In genomic region chr7:35926749-35927148, GRCm38 (mm10) we compare ENCODE assay signal across 25 mouse cellular contexts.
DNase-seq lines count a peak whose midpoint lies in the region; ATAC-seq and TF ChIP-seq lines count a peak whose summit lies in the region.
"Had no signal": no experiment of that assay in that cellular context is flagged by ENCODE, and none has a peak within 500 bp of the region (broad histone marks: within the 10 kb centered on the region; RNA-seq: fewer than 3 reads in every experiment).

No protein-coding gene starts in this region.

- no peak for TF ChIP-seq POLR2A in ES-Bruce4 (IDR thresholded peaks at IDR 0.05; ENCODE audit: insufficient read depth, low read length)
- TF ChIP-seq POLR2A in MEL (IDR thresholded peaks at IDR 0.05; ENCODE audit: control insufficient read depth in 1 of 2, insufficient read depth in 1 of 2, low read depth in 1 of 2, low read length in 2 of 2, poor library complexity in 1 of 2): no peak

- no peaks in the 10 kb centered on the region for H3K27me3 ChIP-seq in intestine, postnatal 0 days (replicated peaks; ENCODE audit: control insufficient read depth, insufficient read depth, low read length)
- H3K27me3 ChIP-seq in intestine, embryonic 16.5 days (replicated peaks; ENCODE audit: control insufficient read depth, insufficient read depth, low read length): no peaks in the 10 kb centered on the region
- H3K27me3 ChIP-seq in lung, embryonic 14.5 days (ENCODE audit: insufficient read depth, low read length): no peaks in the 10 kb centered on the region
- H3K27me3 ChIP-seq in ES-Bruce4 (ENCODE audit: control insufficient read depth, insufficient read depth, low read length, poor library complexity, severe bottlenecking) (no peaks in the 10 kb centered on the region), MEL (ENCODE audit: control insufficient read depth in 1 of 2, insufficient read depth in 2 of 2, low read length in 2 of 2) (no peaks in the 10 kb centered on the region)
- 0 out of 2 replicates have a peak, but pooled peaks cover 5% of the 10 kb centered on the region for H3K27me3 ChIP-seq in forebrain, embryonic 15.5 days

- peak; percentile 20; the same call in 1 of the 2 replicates for TF ChIP-seq CTCF in intestine, postnatal 0 days (IDR thresholded peaks at IDR 0.05; ENCODE audit: low read depth)
- peak; percentile 25; the same call in 1 of the 2 replicates for TF ChIP-seq CTCF in lung, embryonic 14.5 days (IDR thresholded peaks at IDR 0.05; ENCODE audit: low read depth)
- TF ChIP-seq CTCF in ES-Bruce4 (IDR thresholded peaks at IDR 0.05; ENCODE audit: low read depth, low read length) (peak; percentile 55), MEL (IDR thresholded peaks at IDR 0.05 in 2 of 3, conservative IDR thresholded peaks at IDR 0.05 in 1 of 3; ENCODE audit: control insufficient read depth in 1 of 3, insufficient read depth in 1 of 3, low read depth in 2 of 3, low read length in 3 of 3, poor library complexity in 1 of 3, severe bottlenecking in 1 of 3) (peak in 2 of 3 experiments; percentile 17 to 19; a peak in 2 of 6 replicates)

- no peak for TF ChIP-seq RAD21 in MEL (IDR thresholded peaks at IDR 0.05; ENCODE audit: low read depth, low read length)

- no peak for ATAC-seq in intestine, postnatal 0 days
- no peak for ATAC-seq in intestine, embryonic 16.5 days
- ATAC-seq in lung, embryonic 14.5 days (ENCODE audit: insufficient read depth): no peak
- no peak for ATAC-seq in activated CD4-positive, CD25-positive, alpha-beta regulatory T cell, adult 4 months
- no peak for ATAC-seq in forebrain, embryonic 15.5 days (replicated peaks)
- ATAC-seq: CD4-positive, CD25-positive, alpha-beta regulatory T cell, adult 4 months; forebrain, postnatal 0 days had no signal

- no peak overlapping the region for H3K27ac ChIP-seq in intestine, postnatal 0 days (ENCODE audit: low read depth, low read length)
- H3K27ac ChIP-seq in intestine, embryonic 16.5 days (ENCODE audit: low read length): no peak overlapping the region
- H3K27ac ChIP-seq in lung, embryonic 14.5 days (ENCODE audit: low read depth): no peak overlapping the region
- no peak overlapping the region for H3K27ac ChIP-seq in ES-Bruce4 (ENCODE audit: insufficient read depth, low read length)
- H3K27ac ChIP-seq in MEL (ENCODE audit: control insufficient read depth, low read depth, low read length): no peak overlapping the region
- H3K27ac ChIP-seq in forebrain, embryonic 15.5 days (replicated peaks): no peak overlapping the region
- H3K27ac ChIP-seq: heart, embryonic 15.5 days; kidney, embryonic 15.5 days; layer of hippocampus, adult 2 months; limb, embryonic 13.5 days; neural tube, embryonic 13.5 days had no signal

- no peak overlapping the region for H3K4me3 ChIP-seq in intestine, postnatal 0 days (ENCODE audit: low read depth, low read length)
- no peak overlapping the region for H3K4me3 ChIP-seq in intestine, embryonic 16.5 days (ENCODE audit: low read length)
- H3K4me3 ChIP-seq in lung, embryonic 14.5 days (ENCODE audit: low read depth, low read length): no peak overlapping the region
- H3K4me3 ChIP-seq in ES-Bruce4 (ENCODE audit: low read depth, low read length) (no peak overlapping the region), MEL (ENCODE audit: control insufficient read depth in 1 of 2, insufficient read depth in 1 of 2, low read depth in 2 of 2, low read length in 2 of 2) (no peak overlapping the region)
- no peak overlapping the region for H3K4me3 ChIP-seq in forebrain, embryonic 15.5 days
- H3K4me3 ChIP-seq: erythroblast, embryonic 14.5 days; heart, embryonic 15.5 days; kidney, embryonic 15.5 days; layer of hippocampus, adult 2 months; limb, embryonic 13.5 days; neural tube, embryonic 13.5 days had no signal

- no peaks in the 10 kb centered on the region for H3K4me1 ChIP-seq in intestine, postnatal 0 days (replicated peaks; ENCODE audit: control insufficient read depth, insufficient read depth, low read length)
- no peaks in the 10 kb centered on the region for H3K4me1 ChIP-seq in intestine, embryonic 16.5 days (ENCODE audit: control insufficient read depth, insufficient read depth, low read length)
- no peaks in the 10 kb centered on the region for H3K4me1 ChIP-seq in lung, embryonic 14.5 days (ENCODE audit: insufficient read depth)
- H3K4me1 ChIP-seq in ES-Bruce4 (ENCODE audit: control insufficient read depth, insufficient read depth, low read length) (no peaks in the 10 kb centered on the region), MEL (ENCODE audit: control insufficient read depth in 1 of 2, insufficient read depth in 2 of 2, low read length in 2 of 2) (no peaks in the 10 kb centered on the region)
- H3K4me1 ChIP-seq in forebrain, embryonic 15.5 days: no peaks in the 10 kb centered on the region
- H3K4me1 ChIP-seq: limb, embryonic 13.5 days had no signal

- H3K9ac ChIP-seq in intestine, postnatal 0 days (ENCODE audit: low read depth, low read length): no peak overlapping the region
- no peak overlapping the region for H3K9ac ChIP-seq in intestine, embryonic 16.5 days (ENCODE audit: low read depth, low read length)
- H3K9ac ChIP-seq in lung, embryonic 14.5 days: no peak overlapping the region
- H3K9ac ChIP-seq in ES-Bruce4 (ENCODE audit: low read depth, poor library complexity, severe bottlenecking): no peak overlapping the region
- H3K9ac ChIP-seq in MEL (ENCODE audit: control insufficient read depth, low read depth, low read length, poor library complexity, severe bottlenecking): no peak overlapping the region
- no peak overlapping the region for H3K9ac ChIP-seq in forebrain, embryonic 15.5 days (replicated peaks)
- H3K9ac ChIP-seq: forebrain, postnatal 0 days; heart, embryonic 15.5 days; kidney, embryonic 15.5 days; limb, embryonic 13.5 days; neural tube, embryonic 13.5 days had no signal

- H3K4me2 ChIP-seq in intestine, postnatal 0 days (replicated peaks; ENCODE audit: low read depth): no peak overlapping the region
- H3K4me2 ChIP-seq in intestine, embryonic 16.5 days (ENCODE audit: low read depth, low read length): no peak overlapping the region
- no peak overlapping the region for H3K4me2 ChIP-seq in lung, embryonic 14.5 days
- no peak overlapping the region for H3K4me2 ChIP-seq in forebrain, embryonic 15.5 days (replicated peaks)
- H3K4me2 ChIP-seq: heart, embryonic 15.5 days; kidney, embryonic 15.5 days; limb, embryonic 13.5 days; midbrain, embryonic 11.5 days; neural tube, embryonic 13.5 days had no signal

- H3K79me2 ChIP-seq in MEL (ENCODE audit: control insufficient read depth, insufficient read depth, low read length, poor library complexity): no peaks in the 10 kb centered on the region

- 90% methylated on average over 4 of the region's 4 CpGs for WGBS in intestine, postnatal 0 days
- WGBS in intestine, embryonic 16.5 days: 91% methylated on average over 4 of the region's 4 CpGs
- WGBS in lung, embryonic 14.5 days: 83% methylated on average over 4 of the region's 4 CpGs
- WGBS in forebrain, embryonic 15.5 days: 87% methylated on average over 4 of the region's 4 CpGs

- H3K9me3 ChIP-seq in intestine, postnatal 0 days (ENCODE audit: control insufficient read depth): 0 out of 2 replicates have a peak, but pooled peaks cover 2% of the 10 kb centered on the region
- no peaks in the 10 kb centered on the region for H3K9me3 ChIP-seq in intestine, embryonic 16.5 days (ENCODE audit: control insufficient read depth, low read length)
- H3K9me3 ChIP-seq in lung, embryonic 14.5 days (ENCODE audit: low read depth, low read length): no peaks in the 10 kb centered on the region; the same call in 1 of the 2 replicates
- H3K9me3 ChIP-seq in ES-Bruce4 (replicated peaks; ENCODE audit: control insufficient read depth, insufficient read depth, low read length, poor library complexity, severe bottlenecking) (no peaks in the 10 kb centered on the region), MEL (replicated peaks; ENCODE audit: insufficient read depth, low read length) (no peaks in the 10 kb centered on the region)
- peaks cover 3% of the 10 kb centered on the region; the same call in 1 of the 2 replicates for H3K9me3 ChIP-seq in forebrain, embryonic 15.5 days
- H3K9me3 ChIP-seq: heart, embryonic 15.5 days; neural tube, embryonic 13.5 days had no signal

- no peaks in the 10 kb centered on the region for H3K36me3 ChIP-seq in intestine, postnatal 0 days (ENCODE audit: control insufficient read depth, insufficient read depth)
- H3K36me3 ChIP-seq in intestine, embryonic 16.5 days (ENCODE audit: control insufficient read depth, insufficient read depth, low read length): no peaks in the 10 kb centered on the region
- no peaks in the 10 kb centered on the region for H3K36me3 ChIP-seq in lung, embryonic 14.5 days (ENCODE audit: insufficient read depth)
- H3K36me3 ChIP-seq in ES-Bruce4 (ENCODE audit: control insufficient read depth, insufficient read depth, low read length, poor library complexity, severe bottlenecking) (no peaks in the 10 kb centered on the region), MEL (ENCODE audit: control insufficient read depth in 1 of 2, insufficient read depth in 2 of 2, low read length in 2 of 2) (no peaks in the 10 kb centered on the region)
- no peaks in the 10 kb centered on the region for H3K36me3 ChIP-seq in forebrain, embryonic 15.5 days
- H3K36me3 ChIP-seq: heart, embryonic 15.5 days; kidney, embryonic 15.5 days; limb, embryonic 13.5 days; neural tube, embryonic 13.5 days had no signal

- TF ChIP-seq EP300 in ES-Bruce4 (IDR thresholded peaks at IDR 0.05; ENCODE audit: insufficient read depth, low read depth, low read length) (no peak), MEL (IDR thresholded peaks at IDR 0.05; ENCODE audit: low read depth in 1 of 2, low read length in 2 of 2) (no peak)

- DNase-seq in lung, embryonic 14.5 days: no peak
- DNase-seq in lung, postnatal 36 days: no peak
- no peak for DNase-seq in MEL (ENCODE audit: low read depth, low spot score)
- DNase-seq: adrenal gland, adult 8-10 months; cerebellum, adult 2 months; cerebellum, postnatal 14 days; forebrain, postnatal 0 days; gastrocnemius, postnatal 14 days; kidney, adult 11 months; kidney, postnatal 36 days; lung, postnatal 14 days; right cerebral cortex, postnatal 4 days had no signal

TF ChIP-seq in MEL, 35 proteins besides CTCF, POLR2A, EP300 and RAD21:
- no peak for TF ChIP-seq USF2 (IDR thresholded peaks at IDR 0.05; ENCODE audit: borderline replicate concordance in 1 of 2, insufficient read depth in 1 of 2, low read depth in 1 of 2, low read length in 2 of 2)
- no peak for TF ChIP-seq UBTF (IDR thresholded peaks at IDR 0.05; ENCODE audit: borderline replicate concordance, insufficient read depth, low read depth, low read length)
- TF ChIP-seq CHD2 (IDR thresholded peaks at IDR 0.05; ENCODE audit: low read length): no peak
- TF ChIP-seq MAFK (IDR thresholded peaks at IDR 0.05; ENCODE audit: borderline replicate concordance, low read depth, low read length): no peak
- TF ChIP-seq KAT2A (conservative IDR thresholded peaks at IDR 0.05; ENCODE audit: low read depth, low read length): no peak
- TF ChIP-seq POLR2AphosphoS5 (IDR thresholded peaks at IDR 0.05; ENCODE audit: borderline replicate concordance, low read depth, low read length): no peak
- TF ChIP-seq GATA1 (IDR thresholded peaks at IDR 0.05; ENCODE audit: low read depth, low read length): no peak
- no peak for TF ChIP-seq BHLHE40 (IDR thresholded peaks at IDR 0.05; ENCODE audit: borderline replicate concordance, low read depth, low read length)
- no peak for TF ChIP-seq MAX (IDR thresholded peaks at IDR 0.05; ENCODE audit: low read length)
